Mouse (Mus musculus) liver, postnatal 0 days (tissue): ENCODE data around the gene St6galnac3. TPM values are rescaled to one million over a fixed set of nuclear protein-coding genes. Genes with fewer than 3 reads are reported as not detected.

ENCODE experiments used
- ATAC-seq: fragments of 200-750 bp; cut with Nextera tagmentation; 2 replicates; pipeline ENCODE4 v1.8.0; 2017; ENCODE audit warnings: mild to moderate bottlenecking, moderate library complexity
- DNase-seq: peaks from one replicate; pipeline ENCODE4 v3.0.0-alpha.2; 2016
- H3K27ac ChIP-seq: fragments of 300-500 bp; sonication (generic); 2 replicates; pipeline ENCODE4 v1.5.1; 2014; ENCODE audit warnings: antibody characterized with exemption, moderate library complexity, mild to moderate bottlenecking, low read depth
- H3K27me3 ChIP-seq: fragments of 300-500 bp; sonication (generic); 2 replicates; pipeline ENCODE4 v1.6.1; 2014; ENCODE audit warnings: low read length, control low read depth, mixed read lengths; ENCODE audit not compliant: insufficient read depth
- H3K36me3 ChIP-seq: fragments of 300-500 bp; sonication (generic); replicated peaks from 2 replicates; pipeline ENCODE4 v1.6.1; 2014; ENCODE audit warnings: mild to moderate bottlenecking, control low read depth, low read length, moderate library complexity, mixed read lengths; ENCODE audit not compliant: insufficient read depth
- H3K4me1 ChIP-seq: fragments of 300-500 bp; sonication (generic); 2 replicates; pipeline ENCODE4 v1.6.1; 2014; ENCODE audit warnings: antibody characterized with exemption, mild to moderate bottlenecking, control low read depth; ENCODE audit not compliant: insufficient read depth
- H3K4me2 ChIP-seq: fragments of 300-500 bp; sonication (generic); 2 replicates; pipeline ENCODE4 v1.6.1; 2014; ENCODE audit warnings: low read depth, mild to moderate bottlenecking, low read length, moderate library complexity, mixed read lengths
- H3K4me3 ChIP-seq: fragments of 300-500 bp; sonication (generic); 2 replicates; pipeline ENCODE4 v1.5.1; 2014; ENCODE audit warnings: low read depth, low read length
- H3K9ac ChIP-seq: fragments of 300-500 bp; sonication (generic); replicated peaks from 2 replicates; pipeline ENCODE4 v1.6.1; 2014; ENCODE audit warnings: mild to moderate bottlenecking, moderate library complexity
- H3K9me3 ChIP-seq: fragments of 300-500 bp; sonication (generic); 2 replicates; pipeline ENCODE4 v1.6.1; 2016; ENCODE audit warnings: mild to moderate bottlenecking, control low read depth, low read length, mixed read lengths
- CTCF ChIP-seq: sonication (generic); IDR thresholded peaks from 2 replicates; pipeline ENCODE4 v1.5.1; 2016; ENCODE audit warnings: antibody characterized with exemption, low read depth
- EP300 ChIP-seq: IDR thresholded peaks from 2 replicates; pipeline ENCODE4 v1.6.1; 2016; ENCODE audit warnings: antibody characterized with exemption, low read depth, mild to moderate bottlenecking
- whole genome bisulfite sequencing: fragments of 180-500 bp; shearing (Covaris S2); extraction: QIAGEN DNeasy Blood & Tissue Kit; methylation state at CpG from one replicate; pipeline ENCODE4 v1.1.7; 2014; ENCODE audit not compliant: insufficient replicate concordance; 5-methylcytosine and 5-hydroxymethylcytosine counted together
- polyA plus RNA-seq: library from polyadenylated mRNA; unstranded; fragments of >200 nt; fragmentation: Nextera tagmentation; extraction: Ambion mirVana; gene quantifications from 2 replicates; pipeline ENCODE4 v1.2.1, GENCODE M21; 2015

Gene St6galnac3
- polyA plus RNA-seq, 1 experiment from 2014 or later: 5.0 TPM

DNA sequence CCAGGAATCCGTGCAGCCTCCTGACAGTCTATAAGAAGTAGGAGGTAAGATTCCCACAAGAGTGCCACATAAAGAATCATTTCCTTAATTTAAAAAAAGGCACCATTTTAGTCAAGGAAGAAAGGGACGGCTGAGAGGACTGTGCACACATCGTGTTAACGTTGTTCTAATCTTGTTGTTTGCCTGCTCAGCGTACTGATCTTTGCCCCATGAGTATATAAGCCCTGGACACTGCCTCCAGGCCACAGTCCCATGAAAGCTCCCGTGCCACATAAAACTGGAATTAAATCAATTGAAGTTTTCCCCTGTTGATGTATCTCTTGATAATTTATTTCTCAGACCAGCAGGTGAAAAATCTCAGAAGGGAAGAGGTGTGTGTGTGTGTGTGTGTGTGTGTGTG lies 195.8 kb downstream of the St6galnac3 start:
- ATAC-seq (peak; percentile 94), DNase-seq (no peak)
- Histone ChIP-seq H3K27me3 (no peaks in the 10 kb centered on the region), H3K36me3 (no peaks in the 10 kb centered on the region), H3K4me3 (no peak overlapping the region), H3K9ac (no peak overlapping the region), H3K9me3 (no peaks in the 10 kb centered on the region), H3K4me1 (peaks cover 7% of the 10 kb centered on the region; the same call in 1 of the 2 replicates), H3K4me2 (no peak overlapping the region), H3K27ac (peak overlapping the region; percentile 1; the same call in 1 of the 2 replicates)
- WGBS: 61% methylated on average over 6 of the region's 6 CpGs
- no peak for TF ChIP-seq CTCF
- TF ChIP-seq EP300: no peak

- no peak overlapping the region for H3K4me3 ChIP-seq
- H3K4me2 ChIP-seq: no peak overlapping the region
- no peak overlapping the region for H3K27ac ChIP-seq
- H3K9ac ChIP-seq: no peak overlapping the region
- DNase-seq (no peak), ATAC-seq (no peak)
- H3K27me3 ChIP-seq: no peaks in the 10 kb centered on the region
- 85% methylated on average over 6 of the region's 6 CpGs for WGBS
- H3K4me1 ChIP-seq: peaks cover 7% of the 10 kb centered on the region; the same call in 1 of the 2 replicates
- no peaks in the 10 kb centered on the region for H3K36me3 ChIP-seq
- TF ChIP-seq CTCF (no peak), EP300 (no peak)
- H3K9me3 ChIP-seq: no peaks in the 10 kb centered on the region
Observed at GRCm38 (mm10) chr3:153525151-153525768, 199.7 kb downstream of the St6galnac3 start.

DNA sequence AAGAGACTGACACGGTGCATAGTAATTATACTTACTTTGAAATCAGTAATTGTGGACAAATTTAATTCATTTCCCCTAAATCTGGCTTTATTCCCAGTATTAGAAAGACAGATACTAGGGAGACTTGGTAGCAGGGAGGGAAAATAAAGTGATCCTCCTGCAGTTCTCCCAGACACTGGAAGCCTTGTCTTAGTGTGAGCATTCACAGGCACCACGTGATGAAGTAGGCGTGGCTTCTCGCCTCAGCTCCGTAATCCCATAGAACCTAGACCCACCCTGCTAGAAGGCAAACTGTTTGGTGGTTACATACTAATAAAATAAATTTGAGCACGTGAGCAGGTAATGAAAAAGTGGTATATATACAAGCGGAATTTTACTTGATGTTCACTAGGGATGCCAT lies 208.1 kb downstream of the St6galnac3 start:
- H3K4me3 ChIP-seq: no peak overlapping the region
- H3K27ac ChIP-seq: no peak overlapping the region
- no peak for TF ChIP-seq EP300
- no peak for TF ChIP-seq CTCF
- ATAC-seq (no peak), DNase-seq (no peak)
- H3K4me2 ChIP-seq: no peak overlapping the region
- no peaks in the 10 kb centered on the region for H3K36me3 ChIP-seq
- 81% methylated on average over 7 of the region's 7 CpGs for WGBS
- H3K27me3 ChIP-seq: no peaks in the 10 kb centered on the region
- no peaks in the 10 kb centered on the region for H3K4me1 ChIP-seq
- no peak overlapping the region for H3K9ac ChIP-seq
- no peaks in the 10 kb centered on the region for H3K9me3 ChIP-seq

DNA sequence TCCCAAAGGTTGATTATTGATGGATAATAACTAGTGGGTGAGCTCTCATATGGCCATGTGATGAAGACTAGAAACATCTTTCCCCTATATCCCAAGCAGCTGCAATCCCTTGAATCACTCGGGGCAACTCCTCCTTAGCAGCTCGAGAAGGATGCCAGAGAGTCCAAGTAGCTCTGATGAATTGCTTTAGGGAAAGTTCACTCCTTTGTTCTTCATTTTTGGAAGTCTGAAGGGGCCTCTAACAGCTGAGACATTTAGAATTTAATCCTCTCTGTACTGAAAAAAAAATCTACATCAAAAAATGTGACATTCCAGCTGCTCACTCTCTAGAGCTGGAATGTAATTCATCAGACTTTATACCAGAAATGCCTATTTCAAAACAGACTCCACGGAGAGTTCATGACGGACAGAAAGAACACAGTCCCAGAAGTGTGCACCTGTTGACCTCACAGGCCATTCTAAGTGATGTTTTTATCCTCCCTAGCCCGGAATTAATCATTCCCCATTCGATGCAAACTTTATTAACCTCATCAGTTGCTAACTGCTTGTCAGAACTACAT lies 211.4 kb downstream of the St6galnac3 start:
- ATAC-seq (no peak), DNase-seq (no peak)
- Histone ChIP-seq H3K4me1 (no peaks in the 10 kb centered on the region), H3K9me3 (no peaks in the 10 kb centered on the region), H3K4me2 (no peak overlapping the region), H3K4me3 (no peak overlapping the region), H3K9ac (no peak overlapping the region), H3K36me3 (no peaks in the 10 kb centered on the region), H3K27me3 (no peaks in the 10 kb centered on the region), H3K27ac (no peak overlapping the region)
- WGBS: 78% methylated on average over 6 of the region's 6 CpGs
- TF ChIP-seq EP300 (no peak), CTCF (no peak)

- no peak overlapping the region for H3K4me2 ChIP-seq
Observed at GRCm38 (mm10) chr3:153512545-153512944, 212.4 kb downstream of the St6galnac3 start.

GRCm38 (mm10) chr3:153511151-153511580 lies 213.8 kb downstream of the St6galnac3 start:
- no peak overlapping the region for H3K9ac ChIP-seq
- no peak overlapping the region for H3K27ac ChIP-seq
- H3K36me3 ChIP-seq: no peaks in the 10 kb centered on the region
- H3K4me2 ChIP-seq: no peak overlapping the region
- H3K4me1 ChIP-seq: no peaks in the 10 kb centered on the region
- H3K9me3 ChIP-seq: no peaks in the 10 kb centered on the region
- no peaks in the 10 kb centered on the region for H3K27me3 ChIP-seq
- whole genome bisulfite sequencing: 30% methylated on average over 7 of the region's 7 CpGs
- no peak for TF ChIP-seq CTCF
- TF ChIP-seq EP300: no peak
- ATAC-seq (no peak), DNase-seq (no peak)
- H3K4me3 ChIP-seq: no peak overlapping the region

More at GRCm38 (mm10) chr3:153512545-153512944, 212.4 kb downstream of the St6galnac3 start:
- no peaks in the 10 kb centered on the region for H3K27me3 ChIP-seq
- no peak overlapping the region for H3K27ac ChIP-seq
- no peaks in the 10 kb centered on the region for H3K36me3 ChIP-seq
- no peaks in the 10 kb centered on the region for H3K4me1 ChIP-seq
- no peaks in the 10 kb centered on the region for H3K9me3 ChIP-seq
- no peak for TF ChIP-seq EP300
- TF ChIP-seq CTCF: no peak
- ATAC-seq (no peak), DNase-seq (no peak)
- no peak overlapping the region for H3K4me3 ChIP-seq
- H3K9ac ChIP-seq: no peak overlapping the region
- 64% methylated on average over 6 of the region's 6 CpGs for WGBS
